Mouse (Mus musculus): Measurements from ENCODE around the gene Kcmf1.
A peak's percentile ranks its signal among the peaks of the same experiment; 100 is the strongest.

Gene Kcmf1

DNA sequence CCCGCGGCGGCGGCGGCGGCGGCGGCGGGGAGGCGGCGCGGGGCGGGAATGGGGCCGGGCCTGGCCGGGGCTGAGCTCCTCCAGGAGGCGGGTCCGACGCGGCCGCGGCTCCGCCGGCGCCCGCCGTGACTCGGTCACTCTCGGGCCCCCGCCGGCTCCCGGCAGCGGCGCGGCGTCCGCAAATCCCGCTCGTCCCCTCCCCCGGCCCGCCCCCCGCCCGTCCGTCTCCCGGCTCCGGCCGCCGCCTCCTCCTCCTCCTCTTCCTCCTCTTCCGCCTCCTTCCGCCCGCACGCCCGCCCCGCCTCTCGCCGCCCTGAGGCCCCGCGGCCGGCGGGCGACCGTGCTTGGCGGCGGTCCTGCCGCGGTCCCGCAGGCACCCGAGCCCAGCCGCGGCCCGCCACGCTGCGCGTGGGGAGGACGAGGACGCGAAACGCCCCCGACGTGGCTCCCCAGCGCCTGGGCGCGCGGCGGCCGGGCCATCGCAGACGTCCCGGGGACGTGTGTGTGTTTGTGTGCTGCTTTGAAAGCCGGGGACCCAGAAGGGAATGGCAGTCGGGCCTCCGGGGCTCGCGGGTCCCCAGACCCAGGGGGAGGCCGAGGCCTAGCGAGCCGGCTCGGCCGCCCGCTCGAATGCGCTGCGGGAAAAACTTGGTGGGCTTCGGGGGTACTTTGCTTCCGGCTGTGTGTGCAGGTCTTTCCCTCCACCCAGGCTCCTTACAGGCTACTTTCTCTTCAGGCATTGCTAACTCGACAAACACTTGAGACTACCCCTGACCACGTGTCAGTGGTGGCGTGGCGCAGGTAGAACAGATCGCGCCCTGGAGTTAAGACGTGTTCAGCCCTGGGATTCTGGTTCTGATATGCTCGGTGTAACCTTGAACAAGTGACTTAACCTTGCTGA is at the start of gene Kcmf1:
Gene Kcmf1 (minus strand): TSS at position 199 of the 901 bp plus-strand sequence.
- DNase-seq (ENCODE audit: low read depth, low spot score), result no peak

DNA sequence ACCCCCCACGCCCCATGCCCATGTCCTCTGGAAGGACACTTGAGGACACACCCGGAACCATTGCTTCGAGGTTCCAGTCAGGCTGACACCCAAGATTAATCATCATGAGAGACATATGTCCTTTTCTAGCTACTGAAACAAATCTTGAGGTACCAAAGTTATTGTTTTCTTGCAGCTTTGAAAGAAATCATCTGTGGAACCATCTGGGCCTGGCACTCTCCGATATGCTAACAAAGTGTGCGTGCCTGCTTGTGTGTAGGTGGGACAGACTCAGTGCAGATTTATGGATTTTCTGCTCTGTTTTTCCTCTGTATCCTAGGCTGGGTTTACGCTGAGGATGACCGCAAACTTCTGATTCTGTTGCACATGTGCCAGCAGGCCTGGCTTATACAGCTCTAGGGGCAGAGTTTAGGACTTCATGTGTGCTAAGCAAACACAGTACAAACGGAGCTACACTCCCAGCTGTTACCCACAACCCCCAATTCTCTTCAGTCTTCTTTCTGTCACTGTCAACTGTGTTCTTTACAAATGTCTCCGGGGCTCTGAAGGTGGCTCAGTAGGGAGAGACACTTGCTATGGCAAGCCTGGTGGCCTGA is 49.5 kb upstream of the Kcmf1 start:
- DNase-seq (ENCODE audit: low read depth, low spot score), result peak; percentile 86

DNA sequence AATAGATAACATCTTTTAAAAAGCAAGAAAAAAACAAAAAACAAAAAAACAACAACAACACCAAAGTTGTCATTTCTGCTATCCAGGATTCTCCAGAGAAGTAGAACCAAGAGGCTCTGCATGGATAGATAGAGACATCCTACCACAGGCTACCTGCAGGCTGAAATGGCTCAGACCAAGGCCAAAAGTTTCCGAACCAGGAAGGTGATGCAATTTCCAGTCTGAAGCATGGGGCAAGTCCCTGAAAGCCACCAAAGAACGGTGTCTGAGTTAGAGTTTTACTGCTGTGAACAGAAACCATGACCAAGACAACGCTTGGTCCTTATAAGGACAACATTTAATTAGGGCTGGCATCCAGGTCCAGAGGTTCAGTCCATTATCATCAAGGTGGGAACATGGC is 48.6 kb upstream of the Kcmf1 start:
- no peak for DNase-seq (ENCODE audit: low read depth, low spot score)

DNA sequence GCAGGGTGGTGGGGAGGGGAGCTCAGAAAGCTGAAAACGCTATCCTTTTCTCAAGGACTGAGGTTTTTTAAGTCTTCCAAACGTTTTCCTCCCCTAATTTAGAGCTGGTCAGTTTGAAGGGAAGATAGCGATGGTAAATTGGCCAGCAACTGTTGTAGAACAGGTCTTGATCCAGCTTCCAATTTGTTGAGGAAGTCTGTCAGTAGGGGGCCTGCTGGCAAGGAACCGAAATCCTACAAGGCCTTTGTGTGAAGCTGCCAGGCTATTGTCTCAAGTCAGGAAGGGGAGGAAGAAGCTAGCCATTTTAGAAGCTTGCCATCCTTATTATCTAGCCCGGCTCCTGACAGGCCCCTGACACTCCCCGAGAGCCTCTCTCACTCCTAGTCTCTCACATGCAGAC is 48.2 kb upstream of the Kcmf1 start:
- DNase-seq (ENCODE audit: low read depth, low spot score), result no peak

DNA sequence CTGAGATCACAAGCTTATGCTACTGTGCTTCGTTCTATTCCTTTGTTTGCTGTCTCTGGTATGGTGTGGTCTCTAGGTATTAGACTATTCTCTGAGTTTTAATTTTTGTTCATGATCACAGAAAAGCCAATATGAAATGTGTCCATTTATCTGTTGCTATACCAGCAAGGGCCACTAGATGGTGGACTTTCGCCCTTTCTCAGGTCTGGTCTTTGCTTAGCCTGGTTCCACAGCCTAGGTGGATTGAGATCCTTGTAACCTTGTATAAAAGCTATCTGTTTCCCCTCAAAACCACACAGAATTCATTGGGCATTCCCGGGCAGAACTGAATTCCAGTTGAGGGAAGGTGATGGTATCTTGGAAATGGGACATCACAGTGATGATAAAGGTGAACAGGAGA is 40.7 kb upstream of the Kcmf1 start:
- DNase-seq (ENCODE audit: low read depth, low spot score), result no peak

DNA sequence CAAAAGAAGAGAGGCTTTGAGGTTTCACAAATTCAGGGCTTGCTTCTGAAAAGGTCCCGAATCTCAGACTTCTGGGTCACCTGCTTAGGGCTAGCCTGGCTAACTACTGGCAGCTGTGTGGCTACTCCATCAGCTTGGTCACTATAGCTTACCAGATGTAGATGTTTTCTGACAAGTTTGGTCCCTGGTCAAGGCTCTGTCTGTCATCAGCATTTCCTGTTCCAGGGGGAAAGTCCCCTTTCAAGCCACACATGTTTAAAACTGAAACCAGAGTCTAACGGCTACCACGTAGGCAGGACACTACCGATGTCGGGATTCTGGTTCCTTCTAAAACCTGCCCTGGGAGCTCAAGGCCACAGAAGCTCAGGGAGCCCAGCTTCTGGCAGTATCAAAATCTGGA is 38.1 kb upstream of the Kcmf1 start:
- no peak for DNase-seq (ENCODE audit: low read depth, low spot score)

DNA sequence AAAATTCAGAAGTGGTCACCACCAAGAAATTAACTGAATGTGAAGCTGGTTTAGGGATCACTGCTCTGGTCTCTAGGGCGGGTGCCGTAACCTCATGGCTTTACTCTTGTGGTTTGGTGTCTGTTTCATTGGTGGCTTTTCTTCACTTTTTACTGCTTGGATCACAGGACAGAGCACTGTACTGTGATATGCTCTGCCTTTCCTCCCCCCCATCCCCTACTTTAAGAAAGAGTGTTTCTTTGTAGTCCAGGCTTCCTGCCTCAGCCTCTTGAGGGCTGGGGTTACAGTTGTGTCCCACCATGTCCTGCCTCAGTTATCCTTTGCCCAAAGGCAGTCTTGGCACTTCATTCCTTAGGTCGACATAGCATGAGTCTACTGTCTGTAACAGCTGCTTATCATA is 37.7 kb upstream of the Kcmf1 start:
- no peak for DNase-seq (ENCODE audit: low read depth, low spot score)

DNA sequence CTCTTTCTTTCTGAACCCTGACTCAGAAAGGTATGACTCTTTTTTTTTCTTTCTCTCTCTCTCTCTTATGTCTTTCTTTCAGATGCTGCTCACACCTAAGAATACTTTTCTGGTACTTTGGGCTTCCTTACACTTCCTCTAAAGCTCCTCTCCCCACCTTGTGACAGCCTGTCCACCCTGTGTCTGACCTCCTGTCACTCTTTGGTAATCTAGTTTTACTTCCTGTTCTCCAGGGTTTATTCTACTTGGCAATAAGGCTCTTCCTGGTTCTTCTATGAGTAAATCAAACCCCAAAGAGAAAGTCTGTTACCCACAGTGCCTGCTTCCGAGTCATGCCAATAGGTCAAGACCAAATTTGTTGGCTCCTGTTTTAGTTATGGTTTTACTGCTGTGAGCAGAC is 33.2 kb upstream of the Kcmf1 start:
- no peak for DNase-seq (ENCODE audit: low read depth, low spot score)

DNA sequence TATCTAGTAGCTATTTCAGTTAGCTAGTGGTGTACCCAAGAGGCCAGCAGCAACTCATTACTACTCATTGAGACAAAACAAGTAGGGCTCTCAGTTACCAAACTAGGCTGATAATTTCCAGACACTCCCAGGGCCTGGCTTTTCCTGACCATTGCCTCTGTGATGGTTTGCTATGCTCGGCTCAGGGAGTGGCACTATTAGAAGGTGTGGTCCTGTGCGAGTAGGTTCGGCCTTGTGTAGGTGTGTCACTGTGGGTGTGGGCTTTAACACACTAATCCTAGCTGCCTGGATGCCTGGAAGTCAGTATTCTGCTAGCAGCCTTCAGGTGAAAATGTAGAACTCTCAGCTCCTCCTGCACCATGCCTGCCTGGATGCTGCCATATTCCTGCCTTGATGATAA is 31.8 kb upstream of the Kcmf1 start:
- no peak for DNase-seq (ENCODE audit: low read depth, low spot score)

DNA sequence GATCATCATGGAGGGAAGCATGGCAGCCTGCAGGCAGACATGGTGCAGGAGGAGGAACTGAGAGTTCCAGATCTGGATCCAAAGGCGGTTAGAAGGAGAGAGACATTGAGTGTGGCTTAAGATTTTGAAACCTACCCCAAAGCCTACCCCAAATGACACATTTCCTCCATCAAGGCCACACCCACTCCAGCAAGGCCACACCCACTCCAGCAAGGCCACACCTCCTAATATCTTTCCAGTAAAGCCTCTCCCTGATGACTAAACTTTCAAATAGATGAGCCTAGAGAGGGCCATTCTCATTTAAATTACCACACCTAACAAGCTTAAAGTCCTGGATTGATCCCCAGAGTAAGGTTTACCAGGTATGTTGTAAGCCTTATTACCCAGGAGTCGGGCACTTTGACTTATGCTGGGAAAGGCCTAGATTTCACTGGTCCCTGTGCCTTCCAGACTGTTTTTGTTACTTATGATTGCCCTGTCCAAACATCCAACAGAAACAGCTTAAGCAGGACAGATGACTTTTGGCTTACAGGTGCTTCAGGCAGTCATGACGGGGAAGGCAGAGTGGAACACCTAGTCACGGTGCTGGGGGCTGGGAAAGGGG is 30.1 kb upstream of the Kcmf1 start:
- no peak for DNase-seq (ENCODE audit: low read depth, low spot score)

DNA sequence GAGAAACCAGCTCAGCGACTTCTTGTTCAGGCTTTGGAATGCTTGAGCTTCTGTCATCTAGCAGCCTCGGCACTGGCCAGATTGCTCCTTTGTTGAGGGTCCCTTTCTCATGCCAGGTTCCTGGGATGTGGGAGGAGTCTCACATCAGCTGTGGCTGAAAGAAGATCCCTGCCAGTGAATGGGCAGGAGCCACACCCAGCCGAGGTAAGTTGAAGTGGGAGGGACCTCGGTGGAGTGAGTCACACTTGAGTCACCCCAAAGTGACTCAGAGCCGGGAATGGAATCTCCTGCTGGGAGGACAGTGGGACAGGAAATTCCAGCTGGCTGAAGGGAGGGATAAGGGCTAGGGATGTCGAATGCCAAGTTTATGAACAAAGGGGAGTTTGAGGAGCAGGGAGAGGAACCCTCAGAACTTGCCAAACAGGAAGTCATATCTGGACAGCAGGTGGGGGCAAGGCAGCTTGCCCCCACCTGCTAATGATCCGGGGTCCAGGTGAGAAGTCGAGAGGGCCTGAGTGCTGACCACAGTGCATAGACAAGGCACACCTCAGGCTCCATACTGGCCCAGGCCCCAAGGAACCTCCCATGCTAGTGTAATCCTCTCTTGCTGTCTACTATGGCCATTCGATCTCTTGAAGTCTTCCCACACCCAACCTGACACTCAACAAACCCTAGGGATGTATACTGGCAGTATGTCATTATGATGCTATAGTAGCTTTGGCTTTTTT is 27.1 kb upstream of the Kcmf1 start:
- no peak for DNase-seq (ENCODE audit: low read depth, low spot score)

DNA sequence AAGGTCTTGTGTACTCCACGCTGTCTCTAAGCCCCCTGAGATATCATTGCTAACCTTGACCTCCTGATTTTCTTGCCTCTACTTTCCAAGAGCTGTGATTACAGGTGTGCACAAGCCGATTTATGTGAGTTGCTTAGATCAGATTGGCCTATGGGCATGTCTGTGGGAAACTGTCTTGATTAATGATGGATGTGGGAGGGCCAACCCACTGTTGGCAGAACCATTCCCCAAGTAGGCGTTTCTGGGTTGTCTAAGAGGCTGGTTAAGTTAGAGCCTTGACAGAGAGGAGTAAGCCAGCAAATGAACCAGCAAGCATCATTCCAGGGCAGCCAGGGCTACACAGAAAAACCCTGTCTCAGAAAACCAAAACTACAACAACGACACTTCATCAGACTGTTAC is 26.3 kb upstream of the Kcmf1 start:
- DNase-seq (ENCODE audit: low read depth, low spot score), result no peak

DNA sequence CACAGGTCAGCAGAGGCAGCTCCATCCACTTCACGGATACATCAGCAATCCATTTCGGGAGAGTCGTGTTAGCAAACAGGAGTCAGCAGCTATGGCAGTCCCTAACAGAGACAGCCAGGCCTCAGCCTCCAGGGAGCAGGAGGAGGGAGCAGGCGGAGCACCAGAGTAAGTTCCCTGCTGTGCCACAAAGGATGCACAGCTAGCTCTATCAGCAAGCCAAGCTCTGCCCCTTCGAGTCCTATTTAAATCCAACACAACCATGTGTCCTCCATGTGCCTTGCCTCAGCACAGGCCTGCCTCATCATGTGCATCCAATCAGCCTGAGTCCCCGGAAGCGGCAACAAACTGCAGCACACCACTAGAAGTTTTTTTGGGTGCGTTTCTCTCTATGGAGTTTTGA is 23.6 kb upstream of the Kcmf1 start:
- DNase-seq (ENCODE audit: low read depth, low spot score), result no peak

DNA sequence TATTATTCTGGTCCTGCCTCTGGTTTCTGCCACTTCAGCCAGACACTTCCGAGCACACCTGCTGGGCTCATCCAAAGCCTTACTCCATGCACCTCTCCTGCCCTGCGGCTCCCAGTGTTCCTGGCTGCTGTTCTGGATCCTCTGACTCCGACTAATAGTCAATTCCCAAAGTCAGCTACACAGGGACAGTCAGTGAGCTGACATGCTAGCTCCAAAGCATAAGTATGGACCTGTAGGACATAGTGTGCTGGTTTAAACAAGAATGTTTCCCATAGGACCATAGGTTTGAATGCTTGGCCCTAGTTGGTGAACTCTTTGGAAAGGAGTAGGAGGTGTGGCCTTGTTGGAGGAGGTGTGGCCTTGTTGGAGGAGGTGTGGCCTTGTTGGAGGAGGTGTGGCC is 21.3 kb upstream of the Kcmf1 start:
- no peak for DNase-seq (ENCODE audit: low read depth, low spot score)

DNA sequence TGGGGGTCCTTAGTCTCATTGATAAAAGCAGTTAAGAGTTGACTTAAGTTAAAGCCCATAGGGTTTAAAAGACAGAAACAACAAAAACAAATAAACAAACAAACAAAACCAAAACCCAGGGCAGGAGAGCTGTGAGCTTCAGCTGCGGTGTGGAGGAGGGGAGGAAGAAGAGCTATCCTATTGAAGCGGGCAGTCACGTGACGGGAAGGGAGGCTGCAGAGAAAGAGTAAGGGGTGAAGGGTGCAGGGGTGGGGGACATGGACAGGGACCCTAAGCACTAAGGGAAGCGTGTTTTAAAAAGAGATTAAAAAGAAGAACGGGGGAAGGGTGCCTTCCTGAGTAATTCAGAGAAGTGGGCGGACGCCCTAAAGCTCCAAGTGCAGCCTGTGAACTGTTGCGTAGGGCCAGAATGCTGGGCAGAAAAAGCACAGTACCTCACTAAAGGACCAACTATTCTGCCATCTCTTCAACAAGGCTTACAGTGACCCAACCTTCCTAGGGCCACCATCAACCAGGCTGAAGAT is 18.8 kb upstream of the Kcmf1 start:
- no peak for DNase-seq (ENCODE audit: low read depth, low spot score)

DNA sequence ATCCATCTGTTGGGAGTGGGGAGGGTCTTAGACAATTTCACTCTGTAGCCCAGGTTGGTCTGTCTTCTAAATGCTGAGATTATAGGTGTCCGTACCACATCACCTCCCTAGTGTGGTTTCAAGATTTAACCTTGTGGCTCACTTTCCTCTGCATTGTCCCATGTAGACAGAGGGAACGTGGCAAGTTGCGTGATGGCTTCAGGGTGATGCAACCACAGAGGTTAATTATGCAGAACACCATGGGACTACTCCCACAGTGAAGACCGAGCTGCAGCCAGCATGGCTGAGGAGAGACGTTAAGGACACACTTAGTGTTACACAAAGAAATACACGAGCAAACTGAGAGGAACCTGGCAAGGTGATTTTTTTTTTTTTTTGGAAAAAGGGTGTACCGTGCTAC is 16.6 kb upstream of the Kcmf1 start:
- no peak for DNase-seq (ENCODE audit: low read depth, low spot score)

DNA sequence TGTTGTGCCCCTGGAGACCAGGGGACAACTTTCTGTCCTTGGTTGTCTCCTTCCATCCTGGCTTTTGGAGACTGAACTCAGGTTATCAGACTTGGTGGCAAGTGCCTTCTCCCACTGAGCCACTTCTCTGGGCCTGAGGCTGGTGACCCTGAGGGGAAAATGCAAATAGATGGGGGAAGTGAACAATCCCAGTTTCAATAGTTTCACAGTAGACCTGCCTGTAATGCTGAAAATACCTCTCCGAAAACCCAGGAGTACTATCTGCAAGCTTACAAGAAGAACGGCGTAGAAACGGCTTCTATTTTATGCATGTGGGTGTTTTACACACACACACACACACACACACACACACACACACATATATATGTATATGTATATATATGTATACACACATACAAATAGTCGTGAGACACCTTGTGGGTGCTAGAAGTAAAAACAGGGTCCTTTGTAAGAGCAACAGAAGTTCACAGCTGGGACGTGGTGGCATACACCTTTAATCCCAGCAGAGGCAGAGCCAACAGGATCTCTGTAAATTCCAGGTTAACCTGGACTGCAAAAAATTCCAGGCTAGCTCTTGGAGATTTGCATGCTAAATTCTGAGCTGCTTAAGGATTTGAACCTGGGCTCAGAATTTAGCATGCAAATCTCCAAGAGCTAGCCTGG is 14.4 kb upstream of the Kcmf1 start:
- no peak for DNase-seq (ENCODE audit: low read depth, low spot score)

DNA sequence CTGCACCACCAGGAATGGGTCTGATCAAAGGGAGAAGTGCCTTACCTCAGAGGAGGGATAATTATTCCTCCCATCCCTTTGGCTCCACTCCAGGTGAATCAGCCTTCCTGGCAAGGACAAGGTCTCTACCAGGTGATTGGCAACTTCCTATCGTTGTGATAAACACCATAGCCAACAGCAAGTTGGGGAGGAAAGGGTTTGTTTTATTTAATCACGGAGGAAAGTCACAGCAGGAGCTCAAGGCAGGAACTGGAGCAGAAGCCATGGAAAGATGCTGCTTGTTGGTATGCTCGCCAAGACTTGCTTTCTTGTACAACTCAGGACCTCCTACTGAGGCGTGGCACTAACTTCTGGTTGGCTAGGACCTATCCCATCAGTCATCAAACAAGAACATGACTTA is 11.5 kb upstream of the Kcmf1 start:
- DNase-seq (ENCODE audit: low read depth, low spot score), result no peak

DNA sequence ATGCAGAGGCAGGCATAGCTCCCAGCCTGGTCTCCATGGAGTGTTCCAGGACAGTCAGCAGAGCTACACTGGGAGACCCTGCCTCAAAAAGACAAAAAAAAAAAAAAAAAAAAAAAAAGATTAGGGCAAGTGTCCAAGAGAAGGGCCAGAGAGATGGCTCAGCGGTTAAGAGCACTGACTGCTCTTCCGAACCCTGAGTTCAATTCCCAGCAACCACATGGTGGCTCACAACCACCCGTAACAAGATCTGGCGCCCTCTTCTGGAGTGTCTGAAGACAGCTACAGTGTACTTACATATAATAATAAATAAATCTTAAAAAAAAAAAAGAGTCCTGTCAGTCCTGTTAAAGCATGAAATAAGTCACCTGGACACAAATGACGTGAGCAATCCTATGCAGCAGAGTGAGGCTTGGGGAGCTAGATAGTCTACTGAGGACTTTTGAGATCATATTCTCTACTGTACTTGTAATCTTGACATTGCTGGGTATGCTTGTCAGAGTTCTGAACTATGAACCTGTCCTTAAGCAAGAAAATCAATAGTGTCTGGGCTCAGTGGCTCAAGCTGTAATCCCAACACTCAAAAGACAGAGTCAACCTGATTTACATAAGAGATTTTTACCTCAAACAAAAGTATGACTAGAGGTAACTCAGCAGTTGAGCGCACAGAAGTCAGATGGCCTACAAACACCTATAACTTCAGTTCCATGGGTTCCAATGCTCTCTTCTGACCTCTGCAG is 2.6 kb upstream of the Kcmf1 start:
- DNase-seq (ENCODE audit: low read depth, low spot score), result no peak

DNA sequence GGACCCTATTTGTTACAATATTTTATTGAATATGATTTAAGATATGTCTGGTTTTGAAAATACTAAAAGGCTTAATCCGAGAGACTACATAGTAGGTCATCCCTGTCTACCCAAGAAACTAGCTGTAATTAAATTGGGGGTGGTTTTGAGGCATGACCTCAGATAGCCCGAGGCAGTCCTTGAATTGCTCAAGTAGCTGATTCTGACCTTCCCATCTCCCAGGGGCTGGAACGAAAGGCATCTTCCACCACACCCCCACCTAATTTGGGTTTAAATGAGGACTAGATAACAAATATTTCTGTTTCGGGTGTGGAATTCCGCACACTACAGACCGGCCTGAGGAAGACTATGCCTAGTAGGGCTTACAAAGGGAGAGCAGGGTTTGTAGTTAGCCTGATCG is 1.2 kb upstream of the Kcmf1 start:
- no peak for DNase-seq (ENCODE audit: low read depth, low spot score)

All from telencephalon, adult 2 months (tissue).